Mouse (Mus musculus) spleen, adult 2 months (tissue): ENCODE data around the gene Nfia. TPM values are rescaled to one million over a fixed set of nuclear protein-coding genes. Genes with fewer than 3 reads are reported as not detected.
A peak's percentile ranks its signal among the peaks of the same experiment; 100 is the strongest.

Source experiments
- DNase-seq, 2 experiments: peaks; one replicate each; pipeline versions ENCODE4 v3.0.0 to v3.0.0-alpha.2; 2012 to 2021; ENCODE audit warnings: low spot score in 2 of 2, low read depth in 1 of 2
- H3K27ac ChIP-seq: fragments of 200-500 bp; 2 replicates; pipeline ENCODE4 v1.5.1; 2012; ENCODE audit warnings: low read length, inconsistent platforms; ENCODE audit not compliant: insufficient read depth
- H3K27me3 ChIP-seq: fragments of 200-500 bp; 2 replicates; pipeline ENCODE4 v1.6.1; 2012; ENCODE audit warnings: mild to moderate bottlenecking, moderate library complexity, low read length, inconsistent platforms; ENCODE audit not compliant: control insufficient read depth, insufficient read depth
- H3K36me3 ChIP-seq: fragments of 200-500 bp; 2 replicates; pipeline ENCODE4 v1.6.1; 2012; ENCODE audit warnings: mild to moderate bottlenecking, low read length, inconsistent platforms; ENCODE audit not compliant: control insufficient read depth, insufficient read depth
- H3K4me1 ChIP-seq: fragments of 200-500 bp; 2 replicates; pipeline ENCODE4 v1.6.1; 2011; ENCODE audit warnings: inconsistent platforms; ENCODE audit not compliant: control insufficient read depth, insufficient read depth, insufficient read length
- H3K4me3 ChIP-seq: fragments of 200-500 bp; 2 replicates; pipeline ENCODE4 v1.5.1; 2011; ENCODE audit warnings: mild to moderate bottlenecking, inconsistent platforms; ENCODE audit not compliant: insufficient read depth, insufficient read length; ENCODE audit errors: extremely low read depth
- CTCF ChIP-seq: fragments of 200-500 bp; IDR thresholded peaks from 2 replicates; pipeline ENCODE4 v1.5.1; 2011; ENCODE audit warnings: mild to moderate bottlenecking, inconsistent platforms; ENCODE audit not compliant: insufficient read depth, insufficient read length, insufficient replicate concordance; ENCODE audit errors: extremely low read depth
- POLR2A ChIP-seq: fragments of 200-500 bp; IDR thresholded peaks from 2 replicates; pipeline ENCODE4 v1.6.1; 2011; ENCODE audit warnings: low read depth, low read length, inconsistent platforms
- WGBS: fragments of 180-500 bp; shearing (Covaris S2); methylation state at CpG from one replicate; pipeline ENCODE4 v1.1.7; 2018; 5-methylcytosine and 5-hydroxymethylcytosine counted together
- polyA plus RNA-seq: library from polyadenylated mRNA; depleted of rRNA; stranded (reverse); fragments of >200 nt; gene quantifications from 2 replicates; pipeline ENCODE4 v1.2.3, GENCODE M21; 2012

Gene Nfia
- polyA plus RNA-seq, 1 experiment: 10.3 TPM

- WGBS: 58% methylated on average over 4 of the region's 4 CpGs
- no peak for TF ChIP-seq CTCF
- TF ChIP-seq POLR2A: no peak
- Histone ChIP-seq H3K4me1 (no peaks in the 10 kb centered on the region), H3K27ac (no peak overlapping the region), H3K36me3 (no peaks in the 10 kb centered on the region), H3K27me3 (no peaks in the 10 kb centered on the region), H3K4me3 (no peak overlapping the region)
- DNase-seq: no peak
Observed at GRCm38 (mm10) chr4:97764616-97765015, 7.9 kb upstream of the Nfia start.

DNA sequence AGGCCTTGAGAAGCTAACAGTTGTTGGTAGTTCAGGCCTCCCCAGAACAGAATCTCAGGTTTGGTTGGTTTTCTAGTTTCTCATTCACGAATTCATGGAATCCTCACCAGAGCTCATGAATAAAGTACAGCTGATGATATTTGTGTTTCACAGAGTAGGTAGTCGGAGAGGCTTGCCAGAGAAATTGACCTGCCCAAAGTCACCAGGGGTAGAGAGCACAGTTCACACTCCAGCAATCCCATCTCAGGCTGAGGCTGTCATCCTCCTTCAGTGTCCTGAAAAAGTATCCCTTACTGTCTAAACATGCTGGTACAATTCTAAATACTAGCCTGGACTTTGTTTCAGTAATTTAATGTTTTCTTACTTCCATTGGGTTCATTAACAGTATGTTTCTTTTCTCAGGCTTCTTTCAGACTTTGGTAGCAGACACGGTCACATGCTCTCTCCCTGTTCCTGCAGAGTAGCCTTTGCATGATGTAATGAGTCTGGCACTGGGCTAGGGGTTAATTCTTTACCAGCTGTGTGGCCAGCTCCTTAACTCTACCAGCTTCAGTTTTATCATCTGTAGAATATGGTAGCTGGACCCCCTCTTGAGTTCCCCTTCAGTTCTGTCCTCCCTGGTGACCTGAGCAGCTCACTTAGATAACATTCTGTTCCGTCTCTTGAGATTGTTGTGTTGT is 7.1 kb upstream of the Nfia start:
- WGBS: 91% methylated on average over 4 of the region's 4 CpGs
- Histone ChIP-seq H3K4me3 (no peak overlapping the region), H3K27me3 (no peaks in the 10 kb centered on the region), H3K27ac (no peak overlapping the region), H3K4me1 (no peaks in the 10 kb centered on the region), H3K36me3 (no peaks in the 10 kb centered on the region)
- TF ChIP-seq CTCF: no peak
- TF ChIP-seq POLR2A: no peak
- no peak for DNase-seq

- Histone ChIP-seq H3K27ac (no peak overlapping the region), H3K27me3 (no peaks in the 10 kb centered on the region), H3K4me1 (no peaks in the 10 kb centered on the region), H3K4me3 (no peak overlapping the region), H3K36me3 (no peaks in the 10 kb centered on the region)
- TF ChIP-seq CTCF (no peak), POLR2A (no peak)
- WGBS: 94% methylated on average over 3 of the region's 3 CpGs
- DNase-seq: no peak
Observed at GRCm38 (mm10) chr4:97766100-97766499, 6.4 kb upstream of the Nfia start.

- H3K27me3 ChIP-seq: no peaks in the 10 kb centered on the region
- no peak for DNase-seq
- TF ChIP-seq CTCF: no peak
- TF ChIP-seq POLR2A: no peak
- H3K4me3 ChIP-seq: no peak overlapping the region
- H3K4me1 ChIP-seq: no peaks in the 10 kb centered on the region
- 74% methylated on average over 4 of the region's 4 CpGs for WGBS
- no peak overlapping the region for H3K27ac ChIP-seq
- no peaks in the 10 kb centered on the region for H3K36me3 ChIP-seq
Observed at GRCm38 (mm10) chr4:97767025-97767424, 5.5 kb upstream of the Nfia start.

GRCm38 (mm10) chr4:97767516-97767915 is 5.0 kb upstream of the Nfia start:
- TF ChIP-seq CTCF: no peak
- TF ChIP-seq POLR2A: no peak
- no peak for DNase-seq
- Histone ChIP-seq H3K4me1 (no peaks in the 10 kb centered on the region), H3K36me3 (no peaks in the 10 kb centered on the region), H3K4me3 (no peak overlapping the region), H3K27me3 (no peaks in the 10 kb centered on the region), H3K27ac (no peak overlapping the region)
- 91% methylated on average over 5 of the region's 5 CpGs for WGBS

DNA sequence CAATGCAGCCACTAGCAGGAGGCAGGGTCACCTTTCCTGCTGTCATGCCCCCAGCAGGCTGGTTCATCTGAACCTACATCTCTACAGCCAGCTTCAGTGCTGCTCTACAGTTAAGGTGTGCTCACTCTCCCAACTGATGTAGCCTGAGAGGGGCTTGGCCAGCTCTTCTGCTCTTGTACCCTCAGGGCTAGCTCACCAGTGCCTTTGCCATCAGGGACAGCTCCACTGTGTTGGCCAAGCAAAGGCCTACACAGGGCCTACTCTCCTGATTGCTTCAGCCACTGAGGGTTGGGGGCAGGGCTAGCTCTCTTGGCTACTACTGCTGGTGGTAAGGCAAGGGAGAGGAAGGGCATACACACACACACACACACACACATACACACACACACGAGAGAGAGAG is 2.7 kb upstream of the Nfia start:
- Histone ChIP-seq H3K27me3 (no peaks in the 10 kb centered on the region), H3K36me3 (no peaks in the 10 kb centered on the region), H3K4me3 (no peak overlapping the region), H3K4me1 (no peaks in the 10 kb centered on the region), H3K27ac (no peak overlapping the region)
- TF ChIP-seq POLR2A: no peak
- TF ChIP-seq CTCF: no peak
- WGBS: no CpG with 5 or more reads among the region's 1 CpGs
- DNase-seq: no peak

- WGBS: 30% methylated on average over 5 of the region's 5 CpGs
Observed at GRCm38 (mm10) chr4:97771426-97771825, 1.1 kb upstream of the Nfia start.

More at GRCm38 (mm10) chr4:97771426-97771825, 1.1 kb upstream of the Nfia start:
- H3K36me3 ChIP-seq: no peaks in the 10 kb centered on the region
- TF ChIP-seq POLR2A: no peak
- no peak for TF ChIP-seq CTCF
- no peak overlapping the region; the same call in 1 of the 2 replicates for H3K27ac ChIP-seq
- H3K4me1 ChIP-seq: peaks cover under 1% of the 10 kb centered on the region
- H3K4me3 ChIP-seq: peak overlapping the region; percentile 70
- no peak for DNase-seq
- peaks cover 8% of the 10 kb centered on the region; the same call in 1 of the 2 replicates for H3K27me3 ChIP-seq
